Mouse (Mus musculus) heart, adult 2 months (tissue): ENCODE results near the gene Il22ra1. TPM values are rescaled to one million over a fixed set of nuclear protein-coding genes. Genes with fewer than 3 reads are reported as not detected.
A peak's percentile ranks its signal among the peaks of the same experiment; 100 is the strongest.

Experiments
- DNase-seq, 2 experiments: peaks; one replicate each; pipeline ENCODE4 v3.0.0; 2021
- H3K27ac ChIP-seq: fragments of 200-600 bp; 2 replicates; pipeline ENCODE4 v1.8.1; 2022
- H3K27me3 ChIP-seq: fragments of 200-500 bp; 2 replicates; pipeline ENCODE4 v1.6.1; 2012; ENCODE audit warnings: mild to moderate bottlenecking, low read length, inconsistent platforms, mixed read lengths; ENCODE audit not compliant: control insufficient read depth, insufficient read depth
- H3K36me3 ChIP-seq: fragments of 200-500 bp; 2 replicates; pipeline ENCODE4 v1.6.1; 2012; ENCODE audit warnings: low read length, inconsistent platforms; ENCODE audit not compliant: control insufficient read depth, insufficient read depth
- H3K4me1 ChIP-seq: fragments of 200-500 bp; 2 replicates; pipeline ENCODE4 v1.6.1; 2011; ENCODE audit warnings: low read length; ENCODE audit not compliant: control insufficient read depth, insufficient read depth
- H3K4me3 ChIP-seq: fragments of 200-600 bp; 2 replicates; pipeline ENCODE4 v1.8.1; 2022
- H3K79me2 ChIP-seq: fragments of 200-500 bp; replicated peaks from 2 replicates; pipeline ENCODE4 v1.6.1; 2012; ENCODE audit warnings: mild to moderate bottlenecking, inconsistent platforms, low read length, moderate library complexity, mixed read lengths; ENCODE audit not compliant: control insufficient read depth, insufficient read depth
- H3K9ac ChIP-seq: fragments of 200-500 bp; 2 replicates; pipeline ENCODE4 v1.6.1; 2012; ENCODE audit warnings: low read depth, mild to moderate bottlenecking, control low read depth, inconsistent platforms, low read length, mixed read lengths
- CTCF ChIP-seq: fragments of 200-600 bp; IDR thresholded peaks from 2 replicates; pipeline ENCODE4 v1.8.1; 2022; ENCODE audit warnings: antibody characterized with exemption, mild to moderate bottlenecking, moderate library complexity
- EP300 ChIP-seq: fragments of 200-500 bp; IDR thresholded peaks from 2 replicates; pipeline ENCODE4 v1.6.1; 2011; ENCODE audit warnings: low read depth, low read length, control low read depth; ENCODE audit not compliant: insufficient read depth
- POLR2A ChIP-seq: fragments of 200-500 bp; IDR thresholded peaks from 2 replicates; pipeline ENCODE4 v1.6.1; 2011; ENCODE audit warnings: mild to moderate bottlenecking, low read depth, low read length, control low read depth; ENCODE audit not compliant: insufficient read depth
- WGBS: fragments of 180-500 bp; shearing (Covaris S2); methylation state at CpG from one replicate; pipeline ENCODE4 v1.1.7; 2018; 5-methylcytosine and 5-hydroxymethylcytosine counted together
- intact Hi-C: fragments of 180-260 bp; cut with DNase I; formaldehyde crosslinking; loops from one replicate; pipeline ENCODE4 v1.15.1; 2025
- polyA plus RNA-seq: library from polyadenylated mRNA; depleted of rRNA; stranded (reverse); fragments of >200 nt; gene quantifications from 2 replicates; pipeline ENCODE4 v1.2.3, GENCODE M21; 2012
- total RNA-seq, 2 experiments: library from RNA; stranded (reverse); gene quantifications; 2 replicates each; pipeline ENCODE4 v1.2.3; 2021

Il22ra1 gene
- total and polyA plus RNA-seq, 3 experiments, result 0.23 to 0.42 (median 0.30) TPM

DNA sequence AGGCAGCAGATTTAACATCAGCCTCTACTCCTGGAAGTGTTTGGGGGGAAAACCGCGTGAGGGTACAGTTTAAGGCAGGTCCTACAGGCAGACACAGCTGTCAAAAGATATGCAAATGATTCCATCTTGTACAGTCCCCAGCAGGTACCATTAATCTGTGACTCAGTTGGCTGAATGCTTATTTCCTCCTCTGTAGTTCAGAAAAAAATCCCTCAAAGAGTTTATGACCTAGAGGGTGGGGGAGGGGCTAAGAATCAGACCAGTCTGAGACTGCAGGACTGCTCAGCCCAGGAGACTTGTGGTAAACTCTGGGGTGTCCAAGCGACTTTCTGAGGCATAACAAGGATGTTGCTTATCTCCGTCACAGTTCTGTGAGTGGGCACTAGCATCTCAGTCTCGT, 10.3 kb downstream of the Il22ra1 start:
- TF ChIP-seq EP300, result no peak
- no peak for TF ChIP-seq POLR2A
- no peak for TF ChIP-seq CTCF
- Histone ChIP-seq H3K4me3 (no peak overlapping the region), H3K27me3 (no peaks in the 10 kb centered on the region), H3K27ac (no peak overlapping the region), H3K79me2 (no peaks in the 10 kb centered on the region), H3K9ac (no peak overlapping the region), H3K4me1 (no peaks in the 10 kb centered on the region), H3K36me3 (no peaks in the 10 kb centered on the region)
- no peak for DNase-seq
- intact Hi-C loops, result no loop called here
- 58% methylated on average over 5 of the region's 5 CpGs for WGBS

DNA sequence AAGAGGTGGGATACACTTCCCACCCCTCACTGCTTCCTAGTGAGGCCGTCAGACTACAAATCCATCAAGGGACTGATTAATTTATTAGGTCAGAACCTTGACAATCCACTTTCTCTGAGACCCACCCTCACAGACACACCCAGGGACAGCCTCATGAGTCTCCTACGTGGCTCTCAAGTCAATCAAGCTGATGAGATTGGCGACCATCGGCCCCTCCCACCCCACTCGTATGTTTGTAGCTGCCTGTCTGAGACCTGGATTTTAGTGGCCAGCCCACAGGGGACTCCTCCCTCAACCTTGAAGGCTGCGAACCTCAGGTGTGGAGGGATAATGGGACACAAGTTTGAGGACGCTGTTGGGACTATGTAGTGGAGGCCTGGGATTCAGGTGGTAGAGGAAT, 11.2 kb downstream of the Il22ra1 start:
- Histone ChIP-seq H3K36me3 (no peaks in the 10 kb centered on the region), H3K9ac (no peak overlapping the region), H3K79me2 (no peaks in the 10 kb centered on the region), H3K27ac (no peak overlapping the region), H3K27me3 (no peaks in the 10 kb centered on the region), H3K4me3 (no peak overlapping the region), H3K4me1 (no peaks in the 10 kb centered on the region)
- no peak for TF ChIP-seq POLR2A
- TF ChIP-seq EP300, result no peak
- intact Hi-C loops, result no loop called here
- DNase-seq, result no peak
- WGBS, result 68% methylated on average over 7 of the region's 7 CpGs

DNA sequence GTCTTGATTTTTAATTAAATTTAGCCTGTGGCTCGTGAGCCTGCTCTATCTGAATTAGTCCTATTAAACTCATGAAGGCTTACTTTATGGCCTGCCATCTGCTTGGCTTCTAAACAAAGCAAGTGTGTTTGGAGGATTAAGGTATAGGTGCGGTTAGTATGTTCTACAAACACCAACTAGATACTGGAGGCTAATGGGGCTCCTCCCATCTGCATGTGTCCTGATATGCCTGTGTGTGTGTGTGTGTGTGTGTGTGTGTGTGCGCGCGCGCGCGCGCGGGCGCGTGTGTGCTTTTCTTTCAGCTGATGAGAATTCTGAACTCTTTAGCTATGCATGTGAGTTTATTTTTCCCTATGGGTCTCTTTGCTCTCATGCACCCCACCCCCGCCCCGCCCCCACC, 11.7 kb downstream of the Il22ra1 start:
- Histone ChIP-seq H3K79me2 (no peaks in the 10 kb centered on the region), H3K36me3 (no peaks in the 10 kb centered on the region), H3K27me3 (no peaks in the 10 kb centered on the region), H3K4me1 (no peaks in the 10 kb centered on the region), H3K4me3 (no peak overlapping the region), H3K9ac (no peak overlapping the region), H3K27ac (no peak overlapping the region)
- TF ChIP-seq EP300 (no peak), CTCF (no peak), POLR2A (no peak)
- intact Hi-C loops, result no loop called here
- 96% methylated on average over 14 of the region's 14 CpGs for WGBS
- DNase-seq, result no peak

DNA sequence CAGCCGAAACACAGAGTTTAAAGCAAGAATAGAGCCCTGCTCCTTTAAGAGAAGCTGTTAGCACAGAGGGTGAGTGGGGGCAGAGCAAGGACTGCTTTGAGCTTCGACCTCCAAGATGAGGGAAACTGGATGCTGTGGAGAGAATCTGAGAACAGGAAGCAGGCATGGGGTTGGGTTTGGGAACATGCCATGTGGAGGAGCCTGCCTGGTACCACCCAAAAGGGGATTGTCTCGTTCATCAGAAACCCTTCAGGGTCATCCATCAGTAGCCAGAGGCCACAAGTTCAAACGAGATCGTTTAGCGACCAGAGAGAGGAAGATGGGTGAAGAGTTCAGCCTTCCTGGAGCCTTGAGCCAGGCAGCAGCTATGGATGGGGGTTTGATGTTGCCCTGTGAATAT, 15.5 kb downstream of the Il22ra1 start:
- Histone ChIP-seq H3K9ac (no peak overlapping the region), H3K27ac (no peak overlapping the region), H3K27me3 (no peaks in the 10 kb centered on the region), H3K4me3 (no peak overlapping the region), H3K4me1 (peaks cover 2% of the 10 kb centered on the region; the same call in 1 of the 2 replicates), H3K79me2 (no peaks in the 10 kb centered on the region), H3K36me3 (no peaks in the 10 kb centered on the region)
- intact Hi-C loops, result no loop called here
- DNase-seq, result no peak
- TF ChIP-seq POLR2A, result no peak
- no peak for TF ChIP-seq EP300
- no peak for TF ChIP-seq CTCF
- WGBS, result 35% methylated on average over 6 of the region's 6 CpGs

DNA sequence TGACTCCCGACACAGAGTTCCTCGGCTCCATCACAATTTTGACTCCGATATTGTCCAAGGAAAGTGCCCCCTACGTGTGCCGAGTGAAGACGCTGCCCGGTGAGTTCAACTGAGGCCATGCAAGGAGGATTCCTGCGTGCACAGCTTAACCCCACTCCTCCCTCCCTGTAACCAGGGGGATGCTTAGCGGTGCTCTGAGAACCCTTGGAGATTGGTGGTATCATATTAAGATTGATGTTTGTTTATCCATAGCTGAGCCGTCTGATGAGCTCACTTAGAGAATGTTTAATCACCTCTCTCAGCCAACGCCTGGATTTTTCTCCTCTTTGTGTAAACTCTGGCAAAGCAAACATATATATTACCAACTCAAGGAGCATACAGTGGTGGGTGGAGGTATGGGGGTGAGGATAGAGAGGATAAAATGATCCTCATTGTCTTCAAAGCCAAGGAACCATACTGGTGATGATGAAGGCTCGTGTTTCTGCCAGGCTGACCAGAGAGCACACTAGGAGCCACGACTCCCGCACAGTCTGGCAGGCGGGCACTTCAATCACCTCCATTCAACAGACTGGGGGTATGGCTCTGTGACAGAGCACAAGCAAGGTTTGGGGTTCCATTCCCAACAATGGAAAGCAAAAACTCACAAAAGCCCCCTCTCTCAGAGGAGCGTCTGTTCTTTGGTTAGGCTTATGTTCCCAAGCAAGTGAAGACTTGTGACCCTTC, 16.9 kb downstream of the Il22ra1 start:
- 54% methylated on average over 16 of the region's 16 CpGs for WGBS
- Histone ChIP-seq H3K4me3 (no peak overlapping the region), H3K27me3 (no peaks in the 10 kb centered on the region), H3K36me3 (no peaks in the 10 kb centered on the region), H3K79me2 (no peaks in the 10 kb centered on the region), H3K4me1 (peaks cover 2% of the 10 kb centered on the region; the same call in 1 of the 2 replicates), H3K9ac (no peak overlapping the region), H3K27ac (peak overlapping the region; percentile 62)
- no peak for DNase-seq
- TF ChIP-seq EP300 (no peak), CTCF (no peak), POLR2A (no peak)
- intact Hi-C loops, result no loop called here

DNA sequence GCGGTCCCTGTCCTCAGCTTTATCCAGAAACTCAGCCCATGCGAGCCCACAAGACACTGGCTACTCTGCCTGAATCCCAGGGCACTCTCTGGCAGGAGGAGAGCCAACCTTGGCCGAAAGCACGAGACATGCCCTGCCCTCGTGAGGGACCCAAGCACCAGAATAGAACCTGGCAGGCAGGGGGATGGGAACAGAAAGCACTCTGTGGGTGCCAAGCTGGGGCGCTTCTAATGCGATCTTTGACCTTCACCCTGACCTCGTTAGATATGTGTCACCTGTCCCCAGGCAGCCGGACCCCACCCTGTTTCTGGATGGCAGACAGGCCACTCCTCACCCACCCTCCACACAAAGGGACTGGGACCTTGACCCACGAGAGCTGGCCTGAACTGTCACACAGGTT, 17.6 kb downstream of the Il22ra1 start:
- intact Hi-C loops, result no loop called here
- Histone ChIP-seq H3K4me3 (no peak overlapping the region), H3K27ac (peak overlapping the region; percentile 62), H3K79me2 (no peaks in the 10 kb centered on the region), H3K9ac (no peak overlapping the region), H3K4me1 (peaks cover 2% of the 10 kb centered on the region; the same call in 1 of the 2 replicates), H3K27me3 (no peaks in the 10 kb centered on the region), H3K36me3 (no peaks in the 10 kb centered on the region)
- TF ChIP-seq EP300 (peak; percentile 89), POLR2A (0 out of 2 replicates have a peak, but pooled peaks have one; percentile 16), CTCF (no peak)
- 59% methylated on average over 10 of the region's 10 CpGs for WGBS
- peak; percentile 58 to 76 for DNase-seq
